8 mouse cellular contexts compared by ENCODE assay signal in the genomic region with DNA sequence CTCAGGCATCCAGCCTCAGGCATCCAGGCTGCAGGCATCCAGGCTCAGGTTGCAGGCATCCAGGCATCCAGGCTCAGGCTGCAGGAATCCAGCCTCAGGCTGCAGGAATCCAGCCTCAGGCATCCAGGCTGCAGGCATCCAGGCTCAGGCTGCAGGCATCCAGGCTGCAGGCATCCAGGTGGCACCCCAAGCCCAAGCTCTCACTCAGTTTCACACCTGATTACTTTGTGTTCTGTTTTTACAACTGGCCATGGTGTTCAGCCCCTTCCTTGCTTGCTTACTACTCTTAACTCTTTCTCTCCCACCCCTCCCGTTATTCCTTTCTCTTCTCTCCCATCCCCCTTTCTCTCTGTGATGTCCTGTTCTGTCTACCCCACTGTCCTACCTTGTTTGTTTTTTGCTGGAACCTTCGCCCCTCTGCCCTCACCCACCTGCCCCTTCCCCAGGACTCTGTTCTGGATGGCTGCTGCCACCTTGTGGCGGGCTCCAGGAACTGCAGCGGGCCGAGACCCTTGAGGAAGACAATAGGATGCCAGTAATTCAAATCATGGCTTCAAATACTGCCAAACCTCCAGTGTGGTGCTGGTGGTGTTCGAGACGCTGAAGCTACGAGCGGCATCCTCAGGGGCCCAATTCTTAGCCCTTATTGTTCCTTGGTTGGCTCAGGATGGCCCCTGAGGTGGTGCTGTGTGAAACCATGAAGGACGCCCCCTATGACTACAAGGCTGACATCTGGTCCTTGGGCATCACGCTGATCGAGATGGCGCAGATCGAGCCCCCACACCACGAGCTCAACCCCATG. TPM values are rescaled to one million over a fixed set of nuclear protein-coding genes. Genes with fewer than 3 reads are reported as not detected.
DNase-seq lines count a peak whose midpoint lies in the region; ATAC-seq and TF ChIP-seq lines count a peak whose summit lies in the region.

No protein-coding gene starts in this region.

- no peak overlapping the region for H3K4me3 ChIP-seq in heart, embryonic 11.5 days (ENCODE audit: low read depth, low read length)
- no peak overlapping the region for H3K4me3 ChIP-seq in hindbrain, embryonic 16.5 days (ENCODE audit: low read length)
- no peak overlapping the region for H3K4me3 ChIP-seq in midbrain, embryonic 12.5 days
- H3K4me3 ChIP-seq in spleen, adult 2 months (ENCODE audit: extremely low read depth, insufficient read depth, insufficient read length), result no peak overlapping the region

- H3K9ac ChIP-seq in heart, embryonic 11.5 days (ENCODE audit: low read depth, low read length), result no peak overlapping the region
- H3K9ac ChIP-seq in hindbrain, embryonic 16.5 days (ENCODE audit: low read depth, low read length), result peak overlapping the region; percentile 57
- H3K9ac ChIP-seq in midbrain, embryonic 12.5 days (replicated peaks), result peak overlapping the region; percentile 15; the same call in 1 of the 2 replicates

- no peak overlapping the region for H3K4me2 ChIP-seq in heart, embryonic 11.5 days
- peak overlapping the region; percentile 2; the same call in 1 of the 2 replicates for H3K4me2 ChIP-seq in hindbrain, embryonic 16.5 days (ENCODE audit: low read length)
- no peak overlapping the region for H3K4me2 ChIP-seq in midbrain, embryonic 12.5 days (replicated peaks)

- peaks cover 6% of the 10 kb centered on the region; the same call in 1 of the 2 replicates for H3K4me1 ChIP-seq in heart, embryonic 11.5 days (ENCODE audit: control insufficient read depth, insufficient read depth, low read length)
- H3K4me1 ChIP-seq in hindbrain, embryonic 16.5 days (ENCODE audit: control insufficient read depth, insufficient read depth, low read depth, low read length), result peaks cover 8% of the 10 kb centered on the region; the same call in 1 of the 2 replicates
- no peaks in the 10 kb centered on the region for H3K4me1 ChIP-seq in midbrain, embryonic 12.5 days
- H3K4me1 ChIP-seq in spleen, adult 2 months (ENCODE audit: control insufficient read depth, insufficient read depth, insufficient read length), result peaks cover 27% of the 10 kb centered on the region

- peak; percentile 97 for TF ChIP-seq CTCF in spleen, adult 2 months (IDR thresholded peaks at IDR 0.05; ENCODE audit: extremely low read depth, insufficient read depth, insufficient read length, insufficient replicate concordance)

- DNase-seq in heart, adult 11 months, result peak; percentile 96
- peak; percentile 90 for DNase-seq in cerebellum, adult 9-10 months
- DNase-seq in forelimb bud, embryonic 11.5 days (ENCODE audit: low read depth, low spot score), result peak; percentile 82
- DNase-seq in left cerebral cortex, postnatal 36 days (ENCODE audit: low spot score in 2 of 2), result peak; percentile 45 to 51
- peak in 1 of 2 experiments; percentile 77 for DNase-seq in spleen, adult 2 months (ENCODE audit: low read depth in 1 of 2, low spot score in 2 of 2)

- intact Hi-C loops in left cerebral cortex, postnatal 36 days (cut with DNase I), result loop anchor here (1.0 to 10.0 kb wide), 3 partner anchors 56 to 243 kb away; partner anchors contain the start of genes Efcab9 and Sh3pxd2b

- TF ChIP-seq POLR2A in spleen, adult 2 months (IDR thresholded peaks at IDR 0.05; ENCODE audit: low read depth, low read length), result no peak

- no peak for ATAC-seq in heart, embryonic 11.5 days (replicated peaks; ENCODE audit: insufficient number of reproducible peaks, low FRiP score, low TSS enrichment)
- ATAC-seq in hindbrain, embryonic 16.5 days, result peak; percentile 32
- ATAC-seq in midbrain, embryonic 12.5 days (ENCODE audit: low FRiP score, low read depth), result peak; percentile 50

- H3K36me3 ChIP-seq in heart, embryonic 11.5 days (ENCODE audit: control insufficient read depth, insufficient read depth, low read length), result no peaks in the 10 kb centered on the region
- no peaks in the 10 kb centered on the region for H3K36me3 ChIP-seq in hindbrain, embryonic 16.5 days (ENCODE audit: control insufficient read depth, insufficient read depth, low read length)
- no peaks in the 10 kb centered on the region for H3K36me3 ChIP-seq in midbrain, embryonic 12.5 days
- peaks cover 42% of the 10 kb centered on the region for H3K36me3 ChIP-seq in spleen, adult 2 months (ENCODE audit: control insufficient read depth, insufficient read depth, low read length)

- 24% methylated on average over 15 of the region's 15 CpGs for WGBS in heart, embryonic 11.5 days (ENCODE audit: insufficient replicate concordance)
- 27% methylated on average over 15 of the region's 15 CpGs for WGBS in hindbrain, embryonic 16.5 days
- 35% methylated on average over 15 of the region's 15 CpGs for WGBS in midbrain, embryonic 12.5 days
- 49% methylated on average over 15 of the region's 15 CpGs for WGBS in spleen, adult 2 months

- no peak overlapping the region for H3K27ac ChIP-seq in heart, embryonic 11.5 days (ENCODE audit: low read depth, low read length)
- H3K27ac ChIP-seq in hindbrain, embryonic 16.5 days (ENCODE audit: low read depth, low read length), result peak overlapping the region; percentile 65
- no peak overlapping the region for H3K27ac ChIP-seq in midbrain, embryonic 12.5 days (replicated peaks)
- H3K27ac ChIP-seq in spleen, adult 2 months (ENCODE audit: insufficient read depth, low read length), result peak overlapping the region; percentile 37

- no peaks in the 10 kb centered on the region for H3K9me3 ChIP-seq in heart, embryonic 11.5 days (replicated peaks; ENCODE audit: control insufficient read depth, low read length)
- no peaks in the 10 kb centered on the region for H3K9me3 ChIP-seq in hindbrain, embryonic 16.5 days (ENCODE audit: control insufficient read depth, low read length)
- no peaks in the 10 kb centered on the region for H3K9me3 ChIP-seq in midbrain, embryonic 12.5 days

- no peaks in the 10 kb centered on the region for H3K27me3 ChIP-seq in heart, embryonic 11.5 days (ENCODE audit: control insufficient read depth, insufficient read depth, low read length)
- H3K27me3 ChIP-seq in hindbrain, embryonic 16.5 days (replicated peaks; ENCODE audit: control insufficient read depth, insufficient read depth, low read length), result no peaks in the 10 kb centered on the region
- H3K27me3 ChIP-seq in midbrain, embryonic 12.5 days, result no peaks in the 10 kb centered on the region
- H3K27me3 ChIP-seq in spleen, adult 2 months (ENCODE audit: control insufficient read depth, insufficient read depth, low read length), result no peaks in the 10 kb centered on the region

RNA-seq across cellular contexts. Expression of gene Fbxw11, which starts 54.2 kb away (rescaled TPM):
- polyA plus RNA-seq in heart, embryonic 11.5 days (2014; fragmentation: Nextera tagmentation; extraction: Ambion mirVana), result 51.0 and 74.8 TPM in 2 replicates
- 106 and 121 TPM in 2 replicates for polyA plus RNA-seq in hindbrain, embryonic 16.5 days (2015; fragmentation: Nextera tagmentation; extraction: Ambion mirVana)
- 100 to 1,000 TPM; 119 to 124 TPM for total RNA-seq in left cerebral cortex, postnatal 36 days (2021)
- polyA plus RNA-seq in midbrain, embryonic 12.5 days (2016; fragmentation: Nextera tagmentation; extraction: Ambion mirVana), result 110 and 115 TPM in 2 replicates
- polyA plus RNA-seq in spleen, adult 2 months (2012; rRNA removed), result 20.2 and 23.6 TPM in 2 replicates

RNA-seq across cellular contexts. Expression of gene Stk10, which starts 55.2 kb away (rescaled TPM):
- polyA plus RNA-seq in heart, embryonic 11.5 days (2014; fragmentation: Nextera tagmentation; extraction: Ambion mirVana), result 1.6 TPM in 2 replicates
- polyA plus RNA-seq in hindbrain, embryonic 16.5 days (2015; fragmentation: Nextera tagmentation; extraction: Ambion mirVana), result 2.4 and 2.5 TPM in 2 replicates
- total RNA-seq in left cerebral cortex, postnatal 36 days (2021), result 1 to 10 TPM; 6.7 to 8.7 TPM
- 1.8 TPM in 2 replicates for polyA plus RNA-seq in midbrain, embryonic 12.5 days (2016; fragmentation: Nextera tagmentation; extraction: Ambion mirVana)
- polyA plus RNA-seq in spleen, adult 2 months (2012; rRNA removed), result 82.8 and 87.0 TPM in 2 replicates

RNA-seq across cellular contexts. Expression of gene Efcab9, which starts 56.4 kb away (rescaled TPM):
- 0.27 and 0.59 TPM in 2 replicates for polyA plus RNA-seq in heart, embryonic 11.5 days (2014; fragmentation: Nextera tagmentation; extraction: Ambion mirVana)
- polyA plus RNA-seq in hindbrain, embryonic 16.5 days (2015; fragmentation: Nextera tagmentation; extraction: Ambion mirVana), result 0.54 TPM in 1 of 2 replicates, not detected in the other
- 1 to 10 TPM in 1 of 2 experiments, under 1 TPM in 1; 0.63 to 1.8 TPM for total RNA-seq in left cerebral cortex, postnatal 36 days (2021)
- 0.51 and 0.89 TPM in 2 replicates for polyA plus RNA-seq in midbrain, embryonic 12.5 days (2016; fragmentation: Nextera tagmentation; extraction: Ambion mirVana)
- 0.16 and 0.54 TPM in 2 replicates for polyA plus RNA-seq in spleen, adult 2 months (2012; rRNA removed)

Comparison
In these comparisons a context has a peak if more than half of its experiments do, and no peak if none do; other contexts are left out.
1. H3K27ac ChIP-seq: peak in hindbrain, embryonic 16.5 days (single experiment) and spleen, adult 2 months (single experiment); none in heart, embryonic 11.5 days (single experiment) and midbrain, embryonic 12.5 days (single experiment).
2. RNA of gene Stk10, which starts 55.2 kb away (polyA plus RNA-seq): 82.8 to 87.0 TPM in spleen, adult 2 months; 2.4 to 2.5 TPM in hindbrain, embryonic 16.5 days, 1.8 TPM in midbrain, embryonic 12.5 days and 1.6 TPM in heart, embryonic 11.5 days; every median in the first group is over 10 times any median in the second.